Mouse (Mus musculus) forebrain, embryonic 15.5 days (tissue): Measurements from ENCODE around the gene Slc22a1. TPM values are rescaled to one million over a fixed set of nuclear protein-coding genes. Genes with fewer than 3 reads are reported as not detected.

Experiments
- ATAC-seq: fragments of 200-750 bp; cut with Nextera tagmentation; replicated peaks from 2 replicates; pipeline ENCODE4 v1.8.0; 2017; ENCODE audit warnings: mild to moderate bottlenecking, moderate TSS enrichment, moderate library complexity
- H3K27ac ChIP-seq: fragments of 300-500 bp; sonication (generic); replicated peaks from 2 replicates; pipeline ENCODE4 v1.5.1; 2015; ENCODE audit warnings: mild to moderate bottlenecking, inconsistent platforms
- H3K27me3 ChIP-seq: fragments of 300-500 bp; sonication (generic); 2 replicates; pipeline ENCODE4 v1.6.1; 2015; ENCODE audit warnings: inconsistent platforms
- H3K36me3 ChIP-seq: fragments of 300-500 bp; sonication (generic); 2 replicates; pipeline ENCODE4 v1.6.1; 2015; ENCODE audit warnings: mild to moderate bottlenecking, inconsistent platforms
- H3K4me1 ChIP-seq: fragments of 300-500 bp; sonication (generic); 2 replicates; pipeline ENCODE4 v1.6.1; 2015; ENCODE audit warnings: inconsistent platforms
- H3K4me2 ChIP-seq: fragments of 300-500 bp; sonication (generic); replicated peaks from 2 replicates; pipeline ENCODE4 v1.6.1; 2015; ENCODE audit warnings: mild to moderate bottlenecking, inconsistent platforms
- H3K4me3 ChIP-seq: fragments of 300-500 bp; sonication (generic); 2 replicates; pipeline ENCODE4 v1.5.1; 2015; ENCODE audit warnings: mild to moderate bottlenecking, inconsistent platforms
- H3K9ac ChIP-seq: fragments of 300-500 bp; sonication (generic); replicated peaks from 2 replicates; pipeline ENCODE4 v1.6.1; 2015; ENCODE audit warnings: mild to moderate bottlenecking, inconsistent platforms
- H3K9me3 ChIP-seq: fragments of 300-500 bp; sonication (generic); 2 replicates; pipeline ENCODE4 v1.6.1; 2016; ENCODE audit warnings: inconsistent platforms
- WGBS: fragments of 180-500 bp; shearing (Covaris S2); methylation state at CpG from one replicate; pipeline ENCODE4 v1.1.7; 2015; ENCODE audit warnings: mixed read lengths; 5-methylcytosine and 5-hydroxymethylcytosine counted together
- polyA plus RNA-seq: library from polyadenylated mRNA; unstranded; fragments of >200 nt; fragmentation: Nextera tagmentation; extraction: Ambion mirVana; gene quantifications from 2 replicates; pipeline ENCODE4 v1.2.1, GENCODE M21; 2015

Gene Slc22a1
- polyA plus RNA-seq, 1 experiment from 2014 or later: not detected

GRCm38 (mm10) chr17:12614511-12615385 lies 60.9 kb downstream of the Slc22a1 start:
- WGBS: 89% methylated on average over 15 of the region's 15 CpGs
- Histone ChIP-seq H3K9me3 (no peaks in the 10 kb centered on the region), H3K4me2 (no peak overlapping the region), H3K4me1 (no peaks in the 10 kb centered on the region), H3K9ac (no peak overlapping the region), H3K27me3 (no peaks in the 10 kb centered on the region), H3K27ac (no peak overlapping the region), H3K4me3 (no peak overlapping the region), H3K36me3 (no peaks in the 10 kb centered on the region)
- no peak for ATAC-seq

GRCm38 (mm10) chr17:12607202-12607601 lies 68.4 kb downstream of the Slc22a1 start:
- ATAC-seq: no peak
- H3K9ac ChIP-seq: no peak overlapping the region

GRCm38 (mm10) chr17:12606634-12607033 lies 69.0 kb downstream of the Slc22a1 start:
- Histone ChIP-seq H3K4me2 (no peak overlapping the region), H3K4me1 (no peaks in the 10 kb centered on the region)
- no peak for ATAC-seq

More at GRCm38 (mm10) chr17:12607202-12607601, 68.4 kb downstream of the Slc22a1 start:
- no peaks in the 10 kb centered on the region for H3K27me3 ChIP-seq
- H3K9me3 ChIP-seq: no peaks in the 10 kb centered on the region
- no peak overlapping the region for H3K4me2 ChIP-seq
- no peaks in the 10 kb centered on the region for H3K4me1 ChIP-seq
- H3K27ac ChIP-seq: no peak overlapping the region
- no peak overlapping the region for H3K4me3 ChIP-seq
- no peaks in the 10 kb centered on the region for H3K36me3 ChIP-seq

More at GRCm38 (mm10) chr17:12606634-12607033, 69.0 kb downstream of the Slc22a1 start:
- Histone ChIP-seq H3K9me3 (no peaks in the 10 kb centered on the region), H3K4me3 (no peak overlapping the region), H3K27me3 (no peaks in the 10 kb centered on the region), H3K36me3 (no peaks in the 10 kb centered on the region), H3K27ac (no peak overlapping the region), H3K9ac (no peak overlapping the region)
- WGBS: 85% methylated on average over 1 of the region's 1 CpGs

Other genes with a start within 250 kb of the Slc22a1 start
- 0.15 and 0.51 TPM in 2 replicates for gene Slc22a3, start 168.1 kb downstream of the Slc22a1 start, polyA plus RNA-seq
- gene Slc22a2, start 91.7 kb downstream of the Slc22a1 start, polyA plus RNA-seq: 0.50 and 1.0 TPM in 2 replicates
- 10.8 and 11.0 TPM in 2 replicates for gene Igf2r, start 93.8 kb upstream of the Slc22a1 start, polyA plus RNA-seq
- gene Mas1, start 192.3 kb upstream of the Slc22a1 start, polyA plus RNA-seq: 0.23 and 0.28 TPM in 2 replicates
- gene Mrgprh, start 200.2 kb upstream of the Slc22a1 start, polyA plus RNA-seq: not detected in 2 replicates
- gene Pnldc1, start 234.4 kb upstream of the Slc22a1 start, polyA plus RNA-seq: 1.9 and 2.2 TPM in 2 replicates
- gene Tcp1, start 239.9 kb upstream of the Slc22a1 start, polyA plus RNA-seq: 425 and 442 TPM in 2 replicates
- 141 and 143 TPM in 2 replicates for gene Mrpl18, start 240.5 kb upstream of the Slc22a1 start, polyA plus RNA-seq